Mouse (Mus musculus) G1E (cell line): ENCODE data around the gene Atp1b1.

Experiments used
- CTCF ChIP-seq: IDR thresholded peaks from 2 replicates; pipeline ENCODE4 v1.5.1; 2012; ENCODE audit warnings: low read depth, low read length, inconsistent platforms, mixed read lengths
- GATA1 ChIP-seq: IDR thresholded peaks from 2 replicates; pipeline ENCODE4 v1.6.1; 2012; ENCODE audit warnings: borderline replicate concordance, low read length, inconsistent platforms, mixed read lengths
- GATA2 ChIP-seq: IDR thresholded peaks from 2 replicates; pipeline ENCODE4 v1.6.1; 2012; ENCODE audit warnings: low read depth, low read length, inconsistent platforms, borderline replicate concordance
- POLR2AphosphoS5 ChIP-seq: IDR thresholded peaks from 2 replicates; pipeline ENCODE4 v1.6.1; 2012; ENCODE audit warnings: low read depth, low read length, inconsistent platforms; ENCODE audit not compliant: insufficient replicate concordance
- TAL1 ChIP-seq: conservative IDR thresholded peaks from 2 replicates; pipeline ENCODE4 v1.6.1; 2012; ENCODE audit warnings: low read depth, low read length, inconsistent platforms, mixed read lengths

- TF ChIP-seq CTCF: no peak
- no peak for TF ChIP-seq TAL1
- no peak for TF ChIP-seq POLR2AphosphoS5
- no peak for TF ChIP-seq GATA1
- no peak for TF ChIP-seq GATA2
Measured at GRCm38 (mm10) chr1:164450231-164450630, 7.9 kb downstream of the Atp1b1 start.
